Mouse (Mus musculus) forebrain, embryonic 10.5 days (tissue): ENCODE data around the gene Chd3. TPM values are rescaled to one million over a fixed set of nuclear protein-coding genes. Genes with fewer than 3 reads are reported as not detected.
A peak's percentile ranks its signal among the peaks of the same experiment; 100 is the strongest.

Source experiments
- DNase-seq: peaks from one replicate; pipeline ENCODE4 v3.0.0-alpha.2; 2017; ENCODE audit warnings: low spot score; ENCODE audit errors: extremely low spot score
- H3K27ac ChIP-seq: fragments of 300-500 bp; sonication (generic); 2 replicates; pipeline ENCODE4 v1.5.1; 2016; ENCODE audit warnings: mild to moderate bottlenecking
- H3K27me3 ChIP-seq: fragments of 300-500 bp; sonication (generic); 2 replicates; pipeline ENCODE4 v1.6.1; 2016; ENCODE audit warnings: mild to moderate bottlenecking; ENCODE audit not compliant: poor library complexity, severe bottlenecking
- H3K36me3 ChIP-seq: fragments of 300-500 bp; sonication (generic); replicated peaks from 2 replicates; pipeline ENCODE4 v1.6.1; 2016; ENCODE audit warnings: mild to moderate bottlenecking, moderate library complexity
- H3K4me1 ChIP-seq: fragments of 300-500 bp; sonication (generic); 2 replicates; pipeline ENCODE4 v1.6.1; 2016
- H3K4me3 ChIP-seq: fragments of 300-500 bp; sonication (generic); 2 replicates; pipeline ENCODE4 v1.5.1; 2016; ENCODE audit warnings: mild to moderate bottlenecking, moderate library complexity
- H3K9me3 ChIP-seq: fragments of 300-500 bp; sonication (generic); 2 replicates; pipeline ENCODE4 v1.6.1; 2016; ENCODE audit warnings: mild to moderate bottlenecking, moderate library complexity
- WGBS: fragments of 180-500 bp; shearing (Covaris S2); methylation state at CpG from one replicate; pipeline ENCODE4 v1.1.7; 2016; 5-methylcytosine and 5-hydroxymethylcytosine counted together
- polyA plus RNA-seq: library from polyadenylated mRNA; unstranded; fragments of >200 nt; fragmentation: Nextera tagmentation; extraction: Ambion mirVana; gene quantifications from 2 replicates; pipeline ENCODE4 v1.2.1, GENCODE M21; 2016

Chd3 gene
- polyA plus RNA-seq, 1 experiment from 2014 or later: 44.9 TPM

- Histone ChIP-seq H3K27me3 (no peaks in the 10 kb centered on the region), H3K4me1 (peaks cover 57% of the 10 kb centered on the region), H3K27ac (peak overlapping the region; percentile 100), H3K36me3 (peaks cover 52% of the 10 kb centered on the region), H3K4me3 (peak overlapping the region; percentile 97), H3K9me3 (no peaks in the 10 kb centered on the region)
- no peak for DNase-seq
- WGBS: 59% methylated on average over 8 of the region's 8 CpGs
Measured at GRCm38 (mm10) chr11:69364376-69364775, 4.8 kb downstream of the Chd3 start.

DNA sequence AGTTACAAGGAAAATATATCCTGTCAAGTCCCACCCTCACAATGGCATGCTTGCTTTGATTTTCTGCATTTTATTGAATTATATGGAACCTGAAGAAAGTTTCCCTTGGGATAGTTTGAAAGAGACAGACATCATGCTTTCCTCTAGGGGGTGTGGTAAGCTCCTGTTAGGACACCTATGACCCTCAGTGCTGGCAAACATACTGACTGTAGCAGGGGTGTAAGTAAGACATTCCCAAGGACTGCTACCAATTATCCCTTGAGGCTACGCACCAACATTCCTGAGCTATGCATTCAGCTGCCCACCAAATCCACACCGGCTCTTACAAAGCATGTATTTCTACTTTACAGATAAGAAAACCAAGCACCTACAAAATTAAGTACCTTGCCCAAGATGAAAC is 6.7 kb downstream of the Chd3 start:
- Histone ChIP-seq H3K36me3 (peaks cover 71% of the 10 kb centered on the region), H3K4me1 (peaks cover 42% of the 10 kb centered on the region), H3K27me3 (no peaks in the 10 kb centered on the region), H3K9me3 (no peaks in the 10 kb centered on the region), H3K4me3 (no peak overlapping the region), H3K27ac (no peak overlapping the region)
- WGBS: 72% methylated on average over 2 of the region's 2 CpGs
- DNase-seq: no peak

GRCm38 (mm10) chr11:69362021-69362420 is 7.2 kb downstream of the Chd3 start:
- peaks cover 38% of the 10 kb centered on the region for H3K4me1 ChIP-seq
- no peak for DNase-seq
- H3K27me3 ChIP-seq: no peaks in the 10 kb centered on the region
- H3K4me3 ChIP-seq: no peak overlapping the region
- peak overlapping the region; percentile 31; the same call in 1 of the 2 replicates for H3K27ac ChIP-seq
- WGBS: 72% methylated on average over 7 of the region's 7 CpGs
- H3K36me3 ChIP-seq: peaks cover 75% of the 10 kb centered on the region
- H3K9me3 ChIP-seq: no peaks in the 10 kb centered on the region

DNA sequence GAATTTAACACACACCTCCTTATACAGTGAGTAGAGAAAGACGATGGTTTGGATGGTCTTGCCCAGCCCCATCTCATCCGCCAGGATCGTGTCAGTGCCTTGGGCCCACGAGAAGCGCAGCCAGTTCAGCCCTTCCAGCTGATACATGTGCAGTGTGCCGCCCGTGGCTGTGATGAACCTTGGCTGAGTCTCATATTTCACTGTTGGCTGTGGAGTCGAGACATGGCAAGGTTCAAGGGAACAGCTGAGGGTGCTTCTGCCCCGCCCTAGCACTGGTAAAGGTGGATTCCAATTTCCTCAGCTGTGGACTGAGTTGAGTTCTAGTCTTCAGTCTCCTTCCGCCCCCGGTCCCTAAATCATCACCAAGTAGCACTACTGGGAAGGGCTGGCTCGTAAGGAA is 11.5 kb downstream of the Chd3 start:
- H3K36me3 ChIP-seq: peaks cover 100% of the 10 kb centered on the region
- H3K4me3 ChIP-seq: no peak overlapping the region
- H3K27me3 ChIP-seq: no peaks in the 10 kb centered on the region
- no peak overlapping the region for H3K27ac ChIP-seq
- DNase-seq: no peak
- peaks cover 8% of the 10 kb centered on the region; the same call in 1 of the 2 replicates for H3K4me1 ChIP-seq
- no peaks in the 10 kb centered on the region for H3K9me3 ChIP-seq
- WGBS: 92% methylated on average over 12 of the region's 12 CpGs

GRCm38 (mm10) chr11:69356544-69356943 is 12.7 kb downstream of the Chd3 start:
- Histone ChIP-seq H3K9me3 (no peaks in the 10 kb centered on the region), H3K27ac (no peak overlapping the region), H3K36me3 (peaks cover 100% of the 10 kb centered on the region), H3K27me3 (no peaks in the 10 kb centered on the region), H3K4me3 (no peak overlapping the region), H3K4me1 (peaks cover 3% of the 10 kb centered on the region; the same call in 1 of the 2 replicates)
- WGBS: 91% methylated on average over 5 of the region's 5 CpGs
- DNase-seq: no peak

- no peak for DNase-seq
- Histone ChIP-seq H3K27me3 (peaks cover 5% of the 10 kb centered on the region; the same call in 1 of the 2 replicates), H3K36me3 (peaks cover 88% of the 10 kb centered on the region), H3K4me3 (no peak overlapping the region), H3K27ac (no peak overlapping the region), H3K9me3 (no peaks in the 10 kb centered on the region), H3K4me1 (peaks cover 1% of the 10 kb centered on the region; the same call in 1 of the 2 replicates)
- 88% methylated on average over 26 of the region's 26 CpGs for WGBS
Measured at GRCm38 (mm10) chr11:69346441-69346840, 22.8 kb downstream of the Chd3 start.

GRCm38 (mm10) chr11:69340161-69341131 is 28.8 kb downstream of the Chd3 start, which contains the start of gene Rnf227:
TSS of gene Rnf227 (plus strand) at chr11:69340461.
- Histone ChIP-seq H3K9me3 (0 out of 2 replicates have a peak, but pooled peaks cover 3% of the 10 kb centered on the region), H3K27me3 (peaks cover 43% of the 10 kb centered on the region), H3K36me3 (peaks cover 28% of the 10 kb centered on the region), H3K4me1 (peaks cover 19% of the 10 kb centered on the region), H3K27ac (peak within 1 kb of the TSS; percentile 90), H3K4me3 (peak within 1 kb of the TSS; percentile 65)
- peak; percentile 82 for DNase-seq
- 2% methylated on average over 99 of the region's 99 CpGs for WGBS

- 76% methylated on average over 4 of the region's 4 CpGs for WGBS
- H3K9me3 ChIP-seq: 0 out of 2 replicates have a peak, but pooled peaks cover 3% of the 10 kb centered on the region
- peaks cover 42% of the 10 kb centered on the region for H3K27me3 ChIP-seq
- no peak overlapping the region for H3K27ac ChIP-seq
- no peak overlapping the region for H3K4me3 ChIP-seq
- DNase-seq: no peak
- peaks cover 25% of the 10 kb centered on the region for H3K4me1 ChIP-seq
- no peaks in the 10 kb centered on the region for H3K36me3 ChIP-seq
Measured at GRCm38 (mm10) chr11:69334796-69335195, 34.4 kb downstream of the Chd3 start.

GRCm38 (mm10) chr11:69333922-69334321 is 35.3 kb downstream of the Chd3 start:
- no peak overlapping the region for H3K27ac ChIP-seq
- 0 out of 2 replicates have a peak, but pooled peaks cover 3% of the 10 kb centered on the region for H3K9me3 ChIP-seq
- WGBS: 73% methylated on average over 3 of the region's 3 CpGs
- no peaks in the 10 kb centered on the region for H3K36me3 ChIP-seq
- H3K4me1 ChIP-seq: peaks cover 24% of the 10 kb centered on the region
- H3K4me3 ChIP-seq: no peak overlapping the region
- no peak for DNase-seq
- peaks cover 42% of the 10 kb centered on the region for H3K27me3 ChIP-seq

- 36% methylated on average over 8 of the region's 8 CpGs for WGBS
- H3K27ac ChIP-seq: peak overlapping the region; percentile 86
- H3K9me3 ChIP-seq: no peaks in the 10 kb centered on the region
- no peaks in the 10 kb centered on the region for H3K36me3 ChIP-seq
- H3K4me3 ChIP-seq: peak overlapping the region; percentile 59
- peaks cover 42% of the 10 kb centered on the region for H3K27me3 ChIP-seq
- no peak for DNase-seq
- H3K4me1 ChIP-seq: peaks cover 26% of the 10 kb centered on the region
Measured at GRCm38 (mm10) chr11:69332713-69333253, 36.4 kb downstream of the Chd3 start.

DNA sequence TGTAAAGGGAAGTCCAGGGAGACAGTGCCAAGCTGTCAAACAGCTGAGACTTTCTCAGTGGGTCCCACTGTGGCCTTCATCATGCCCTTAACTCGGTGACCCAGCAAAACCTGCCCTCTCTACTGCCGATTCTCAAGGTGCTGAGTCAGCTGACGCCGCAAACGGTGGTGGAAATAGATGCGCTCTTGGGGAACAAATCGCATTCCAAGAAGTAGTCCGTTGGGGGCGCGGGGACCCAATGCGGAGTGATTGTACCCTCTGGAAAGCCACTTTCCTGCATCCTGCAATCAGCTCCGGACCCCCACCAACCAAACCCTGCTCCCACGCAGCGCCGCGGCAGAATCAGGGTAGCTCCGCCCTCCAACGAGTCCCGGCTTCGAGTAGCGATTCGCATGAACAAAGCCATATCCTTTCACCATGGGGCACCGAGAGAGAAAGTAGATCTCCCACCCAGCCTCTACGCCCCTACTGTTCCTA is 37.2 kb downstream of the Chd3 start:
- H3K9me3 ChIP-seq: no peaks in the 10 kb centered on the region

GRCm38 (mm10) chr11:69331152-69331551 is 38.1 kb downstream of the Chd3 start:
- WGBS: 93% methylated on average over 6 of the region's 6 CpGs
- Histone ChIP-seq H3K27me3 (peaks cover 55% of the 10 kb centered on the region), H3K4me3 (peak overlapping the region; percentile 59; the same call in 1 of the 2 replicates), H3K36me3 (no peaks in the 10 kb centered on the region), H3K27ac (peak overlapping the region; percentile 9), H3K4me1 (peaks cover 42% of the 10 kb centered on the region), H3K9me3 (no peaks in the 10 kb centered on the region)
- DNase-seq: no peak

More for the DNA sequence above, 37.2 kb downstream of the Chd3 start:
- DNase-seq: peak; percentile 78
- Histone ChIP-seq H3K4me1 (peaks cover 34% of the 10 kb centered on the region), H3K27me3 (peaks cover 47% of the 10 kb centered on the region), H3K4me3 (peak overlapping the region; percentile 59), H3K36me3 (no peaks in the 10 kb centered on the region), H3K27ac (peak overlapping the region; percentile 86)
- WGBS: 1% methylated on average over 24 of the region's 24 CpGs
